Mouse (Mus musculus) intestine, postnatal 0 days (tissue): ENCODE measurements around the gene Wnt9a. TPM values are rescaled to one million over a fixed set of nuclear protein-coding genes. Genes with fewer than 3 reads are reported as not detected.

Experiments
- ATAC-seq: fragments of 200-750 bp; cut with Nextera tagmentation; 2 replicates; pipeline ENCODE4 v1.8.0; 2017; ENCODE audit warnings: mild to moderate bottlenecking, moderate TSS enrichment, moderate library complexity
- H3K27ac ChIP-seq: fragments of 300-500 bp; sonication (generic); 2 replicates; pipeline ENCODE4 v1.5.1; 2014; ENCODE audit warnings: mild to moderate bottlenecking, low read depth, low read length, moderate library complexity
- H3K27me3 ChIP-seq: fragments of 300-500 bp; sonication (generic); replicated peaks from 2 replicates; pipeline ENCODE4 v1.6.1; 2014; ENCODE audit warnings: low read length, mixed read lengths; ENCODE audit not compliant: control insufficient read depth, insufficient read depth
- H3K36me3 ChIP-seq: fragments of 300-500 bp; sonication (generic); 2 replicates; pipeline ENCODE4 v1.6.1; 2014; ENCODE audit warnings: mild to moderate bottlenecking, moderate library complexity; ENCODE audit not compliant: control insufficient read depth, insufficient read depth
- H3K4me1 ChIP-seq: fragments of 300-500 bp; sonication (generic); replicated peaks from 2 replicates; pipeline ENCODE4 v1.6.1; 2014; ENCODE audit warnings: antibody characterized with exemption, low read length, mixed read lengths; ENCODE audit not compliant: control insufficient read depth, insufficient read depth
- H3K4me2 ChIP-seq: fragments of 300-500 bp; sonication (generic); replicated peaks from 2 replicates; pipeline ENCODE4 v1.6.1; 2014; ENCODE audit warnings: low read depth, mild to moderate bottlenecking, moderate library complexity
- H3K4me3 ChIP-seq: fragments of 300-500 bp; sonication (generic); 2 replicates; pipeline ENCODE4 v1.5.1; 2014; ENCODE audit warnings: low read depth, low read length
- H3K9ac ChIP-seq: fragments of 300-500 bp; sonication (generic); 2 replicates; pipeline ENCODE4 v1.6.1; 2014; ENCODE audit warnings: mild to moderate bottlenecking, low read depth, low read length
- H3K9me3 ChIP-seq: fragments of 300-500 bp; sonication (generic); 2 replicates; pipeline ENCODE4 v1.6.1; 2016; ENCODE audit warnings: mixed run types; ENCODE audit not compliant: control insufficient read depth
- CTCF ChIP-seq: sonication (generic); IDR thresholded peaks from 2 replicates; pipeline ENCODE4 v1.5.1; 2016; ENCODE audit warnings: low read depth, mild to moderate bottlenecking, control low read depth, antibody characterized with exemption, moderate library complexity
- WGBS: fragments of 180-500 bp; shearing (Covaris S2); extraction: QIAGEN DNeasy Blood & Tissue Kit; methylation state at CpG from one replicate; pipeline ENCODE4 v1.1.7; 2014; 5-methylcytosine and 5-hydroxymethylcytosine counted together
- polyA plus RNA-seq: library from polyadenylated mRNA; unstranded; fragments of >200 nt; fragmentation: Nextera tagmentation; extraction: Ambion mirVana; gene quantifications from 2 replicates; pipeline ENCODE4 v1.2.1, GENCODE M21; 2015

Wnt9a gene
- polyA plus RNA-seq, 1 experiment from 2014 or later, result 2.2 TPM

DNA sequence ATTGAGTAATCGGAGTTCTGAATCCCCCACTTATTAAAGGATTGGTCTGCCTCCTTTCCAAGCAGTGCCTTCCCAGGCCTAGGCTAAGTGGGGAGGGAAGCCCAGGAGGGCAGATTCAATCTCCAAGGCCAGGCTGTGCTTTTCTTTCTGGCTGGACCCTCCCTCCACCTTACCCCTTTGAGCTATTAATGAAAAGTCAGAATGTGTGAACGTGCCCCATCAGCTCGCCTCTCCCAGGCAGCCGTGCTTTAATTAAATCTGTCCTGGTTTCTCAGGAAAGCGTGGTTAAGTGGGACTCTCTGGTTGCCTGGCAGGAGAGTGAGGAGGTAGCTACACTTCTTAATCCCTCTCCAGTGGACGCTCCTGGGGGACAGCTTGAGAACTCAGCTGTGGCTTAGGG lies 22.9 kb downstream of the Wnt9a start:
- Histone ChIP-seq H3K9ac (no peak overlapping the region), H3K36me3 (no peaks in the 10 kb centered on the region), H3K27ac (no peak overlapping the region), H3K4me1 (no peaks in the 10 kb centered on the region), H3K4me3 (no peak overlapping the region), H3K4me2 (no peak overlapping the region), H3K9me3 (no peaks in the 10 kb centered on the region), H3K27me3 (no peaks in the 10 kb centered on the region)
- no peak for TF ChIP-seq CTCF
- ATAC-seq, result no peak
- 78% methylated on average over 6 of the region's 6 CpGs for WGBS

DNA sequence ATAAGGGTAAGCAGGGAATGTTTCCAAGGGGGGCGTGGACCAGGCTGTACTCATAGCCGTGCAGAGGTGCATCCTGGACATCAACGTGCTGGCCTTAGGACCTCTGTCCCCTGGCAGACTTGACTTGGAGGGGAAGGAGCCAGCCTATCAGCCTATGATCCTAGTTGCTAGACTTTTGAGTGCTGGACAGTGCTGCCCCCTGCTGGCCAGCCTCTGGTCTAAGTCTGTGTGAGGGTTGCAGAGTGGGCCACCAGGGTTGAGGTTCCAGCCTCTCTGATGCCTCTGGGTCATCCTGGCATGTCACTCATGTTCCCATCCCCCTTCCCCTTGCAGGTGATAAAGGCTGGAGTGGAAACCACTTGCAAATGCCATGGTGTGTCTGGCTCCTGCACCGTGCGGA lies 23.8 kb downstream of the Wnt9a start:
- WGBS, result 55% methylated on average over 5 of the region's 5 CpGs
- TF ChIP-seq CTCF, result peak; percentile 84
- no peaks in the 10 kb centered on the region for H3K9me3 ChIP-seq
- H3K27me3 ChIP-seq, result no peaks in the 10 kb centered on the region
- H3K36me3 ChIP-seq, result no peaks in the 10 kb centered on the region
- H3K4me1 ChIP-seq, result no peaks in the 10 kb centered on the region
- H3K9ac ChIP-seq, result no peak overlapping the region
- no peak overlapping the region for H3K4me3 ChIP-seq
- ATAC-seq, result peak; percentile 41; the same call in 1 of the 2 replicates
- no peak overlapping the region for H3K4me2 ChIP-seq
- no peak overlapping the region for H3K27ac ChIP-seq

DNA sequence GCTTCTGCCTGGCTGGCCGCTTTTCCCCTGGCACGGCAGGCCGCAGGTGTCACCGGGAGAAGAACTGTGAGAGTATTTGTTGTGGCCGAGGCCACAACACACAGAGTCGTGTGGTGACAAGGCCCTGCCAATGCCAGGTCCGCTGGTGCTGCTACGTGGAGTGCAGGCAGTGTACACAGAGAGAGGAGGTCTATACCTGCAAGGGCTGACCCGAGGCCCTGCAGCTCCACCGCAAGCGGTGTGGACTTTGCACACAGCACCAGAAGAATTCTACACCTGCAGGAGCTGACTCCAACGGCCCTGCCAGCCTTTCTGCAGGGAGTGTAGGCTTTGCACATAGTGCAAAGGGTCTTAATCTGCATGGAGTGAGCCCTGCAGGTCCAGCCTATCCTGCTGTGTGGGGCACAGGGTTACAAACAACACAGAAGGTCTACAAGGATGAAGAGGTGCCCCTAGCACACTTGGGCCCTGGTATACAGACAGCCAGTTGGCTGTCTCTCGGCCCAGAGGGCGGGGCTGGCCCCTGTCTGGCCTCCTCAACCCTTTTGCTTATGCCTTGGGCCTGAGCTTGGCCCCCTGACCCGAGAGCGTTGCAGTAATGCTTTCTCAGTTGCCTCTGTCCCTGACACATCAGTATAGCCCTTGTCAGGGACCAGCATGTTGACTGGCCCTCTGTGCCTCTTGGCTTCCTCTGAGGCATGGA lies 24.6 kb downstream of the Wnt9a start:
- Histone ChIP-seq H3K4me1 (no peaks in the 10 kb centered on the region), H3K4me3 (no peak overlapping the region), H3K27ac (no peak overlapping the region), H3K36me3 (no peaks in the 10 kb centered on the region), H3K27me3 (no peaks in the 10 kb centered on the region), H3K9ac (no peak overlapping the region), H3K9me3 (no peaks in the 10 kb centered on the region), H3K4me2 (no peak overlapping the region)
- ATAC-seq, result peak; percentile 44; the same call in 1 of the 2 replicates
- WGBS, result 53% methylated on average over 16 of the region's 16 CpGs
- no peak for TF ChIP-seq CTCF

DNA sequence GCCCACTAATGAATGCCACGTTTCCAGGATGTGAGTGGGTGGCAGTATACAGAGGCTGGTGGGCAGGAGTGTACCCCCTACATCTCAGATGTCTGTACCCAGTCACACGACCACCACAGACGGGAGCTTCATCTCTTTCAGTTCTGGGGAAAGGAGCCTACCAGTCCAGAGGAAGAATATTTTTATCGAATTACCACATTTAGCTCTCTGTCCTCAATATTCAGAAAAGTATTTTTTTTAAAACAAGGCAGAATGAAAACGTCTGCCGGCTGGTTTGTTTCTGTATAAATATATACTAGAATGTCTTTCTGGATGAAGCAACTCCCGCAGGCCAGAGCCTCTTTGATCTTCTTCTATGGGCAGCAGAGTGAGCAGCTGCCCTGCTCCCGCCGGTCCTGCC lies 26.2 kb downstream of the Wnt9a start:
- no peaks in the 10 kb centered on the region for H3K9me3 ChIP-seq
- H3K9ac ChIP-seq, result no peak overlapping the region
- WGBS, result 59% methylated on average over 9 of the region's 9 CpGs
- TF ChIP-seq CTCF, result no peak
- H3K4me2 ChIP-seq, result no peak overlapping the region
- no peaks in the 10 kb centered on the region for H3K36me3 ChIP-seq
- no peak for ATAC-seq
- H3K4me3 ChIP-seq, result no peak overlapping the region
- H3K27ac ChIP-seq, result no peak overlapping the region
- H3K4me1 ChIP-seq, result no peaks in the 10 kb centered on the region
- H3K27me3 ChIP-seq, result no peaks in the 10 kb centered on the region

DNA sequence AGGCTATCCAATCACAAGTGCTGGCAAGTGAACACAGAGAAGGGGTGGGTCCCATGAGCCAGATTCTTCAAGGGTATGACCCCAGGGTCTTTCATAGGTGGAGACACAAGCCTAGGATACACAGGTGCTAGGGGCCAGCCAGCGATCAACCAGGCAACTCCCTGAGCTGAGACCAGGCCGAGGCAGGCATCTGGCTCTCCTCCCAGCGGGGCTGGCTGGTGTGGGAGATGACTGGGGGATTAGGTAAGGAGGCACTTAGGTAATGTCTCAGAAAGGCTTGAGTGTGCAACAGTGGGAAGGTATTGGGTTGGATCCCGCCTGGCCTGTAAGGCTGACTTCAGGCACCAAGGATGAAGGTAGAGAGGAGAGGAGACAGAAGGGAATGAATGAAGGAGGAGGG lies 28.4 kb downstream of the Wnt9a start:
- no peak overlapping the region for H3K27ac ChIP-seq
- no peaks in the 10 kb centered on the region for H3K9me3 ChIP-seq
- no peak for ATAC-seq
- no peaks in the 10 kb centered on the region for H3K36me3 ChIP-seq
- 85% methylated on average over 4 of the region's 4 CpGs for WGBS
- no peak overlapping the region for H3K4me3 ChIP-seq
- H3K9ac ChIP-seq, result no peak overlapping the region
- H3K4me1 ChIP-seq, result no peaks in the 10 kb centered on the region
- H3K4me2 ChIP-seq, result no peak overlapping the region
- no peak for TF ChIP-seq CTCF
- no peaks in the 10 kb centered on the region for H3K27me3 ChIP-seq

DNA sequence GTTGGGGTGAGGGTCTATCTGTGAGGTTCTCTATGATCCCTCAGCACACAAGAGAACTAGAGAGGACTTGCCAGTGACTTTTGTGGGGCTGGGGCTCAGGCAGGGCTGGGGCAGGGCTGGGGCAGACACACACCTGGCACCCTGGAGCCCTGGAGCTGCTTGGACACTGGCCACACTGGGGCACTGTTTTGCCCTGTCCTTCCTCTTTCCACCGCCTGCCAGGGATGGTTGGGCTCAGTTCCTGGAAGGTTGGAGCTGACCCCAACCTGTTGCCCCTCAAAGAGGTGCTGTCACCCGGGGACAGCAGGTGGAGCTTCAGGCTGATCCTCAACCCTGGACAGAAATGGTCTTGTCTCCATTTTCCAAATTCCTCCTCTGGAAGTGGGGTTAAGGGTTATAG lies 29.2 kb downstream of the Wnt9a start:
- no peaks in the 10 kb centered on the region for H3K27me3 ChIP-seq
- H3K36me3 ChIP-seq, result no peaks in the 10 kb centered on the region
- no peaks in the 10 kb centered on the region for H3K4me1 ChIP-seq
- ATAC-seq, result no peak
- WGBS, result 35% methylated on average over 2 of the region's 2 CpGs
- no peak overlapping the region for H3K4me2 ChIP-seq
- H3K9ac ChIP-seq, result no peak overlapping the region
- H3K4me3 ChIP-seq, result no peak overlapping the region
- no peaks in the 10 kb centered on the region for H3K9me3 ChIP-seq
- no peak overlapping the region for H3K27ac ChIP-seq
- TF ChIP-seq CTCF, result peak; percentile 26

DNA sequence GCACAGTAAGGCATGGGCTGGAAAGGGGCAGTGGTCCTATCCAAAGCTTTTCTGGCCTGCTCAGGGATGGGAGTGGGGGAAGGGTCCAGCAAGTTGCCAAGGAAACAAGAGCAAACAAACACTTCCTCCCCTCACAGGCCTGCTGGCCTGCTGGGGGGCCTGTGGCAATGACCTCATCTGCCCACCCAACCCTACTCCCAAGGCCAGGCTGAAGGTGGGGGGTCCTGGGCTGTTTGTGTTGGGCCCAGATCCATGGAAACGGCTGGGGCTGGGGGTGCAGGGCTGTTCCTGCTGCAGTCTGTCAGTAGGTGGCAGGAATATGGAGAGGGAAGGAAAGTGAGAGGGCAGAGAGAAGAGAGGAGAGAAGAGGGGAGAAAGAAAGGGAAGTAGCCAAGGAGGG lies 29.7 kb downstream of the Wnt9a start:
- Histone ChIP-seq H3K27ac (no peak overlapping the region), H3K4me3 (no peak overlapping the region), H3K9ac (no peak overlapping the region), H3K4me1 (no peaks in the 10 kb centered on the region), H3K9me3 (no peaks in the 10 kb centered on the region), H3K27me3 (no peaks in the 10 kb centered on the region), H3K4me2 (no peak overlapping the region), H3K36me3 (no peaks in the 10 kb centered on the region)
- 20% methylated on average over 1 of the region's 1 CpGs for WGBS
- ATAC-seq, result no peak
- peak; percentile 38 for TF ChIP-seq CTCF
